12 mouse cellular contexts compared by ENCODE assay signal in the genomic region with DNA sequence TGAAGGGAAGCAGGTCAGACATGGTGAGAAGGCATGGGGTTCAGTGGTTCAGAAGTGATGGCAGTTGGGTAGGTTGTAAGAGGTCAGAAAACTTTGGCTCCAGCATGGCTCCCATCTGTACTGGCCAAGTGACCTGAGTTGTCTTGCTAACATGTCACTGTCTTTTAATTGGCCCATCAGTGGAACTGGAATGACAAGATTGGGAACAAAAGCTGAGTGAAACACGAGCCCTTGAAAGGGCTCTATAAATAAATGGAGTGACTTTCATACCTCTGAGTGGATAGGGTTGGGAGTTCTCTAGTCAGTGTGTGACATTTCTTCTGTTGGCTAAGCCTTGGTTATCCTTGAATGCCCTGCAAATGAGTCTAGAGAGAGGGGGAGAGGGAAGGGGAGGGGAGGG.
"Had no signal": no experiment of that assay in that cellular context is flagged by ENCODE, and none has a peak within 500 bp of the region (broad histone marks: within the 10 kb centered on the region; RNA-seq: fewer than 3 reads in every experiment).

No protein-coding gene starts in this region.

- DNase-seq: kidney, postnatal 25 days; lung, adult 2 months; lung, postnatal 36 days; right cerebral cortex, postnatal 14 days; thymus, postnatal 36 days had no signal

- H3K4me3 ChIP-seq: left cerebral cortex, adult 2 months; limb, embryonic 10.5 days; liver, embryonic 15.5 days; midbrain, embryonic 15.5 days; neural tube, embryonic 12.5 days had no signal

- H3K9ac ChIP-seq: liver, embryonic 15.5 days; midbrain, embryonic 15.5 days; neural tube, embryonic 12.5 days had no signal

- H3K4me1 ChIP-seq: liver, embryonic 15.5 days; midbrain, embryonic 15.5 days; neural tube, embryonic 12.5 days had no signal

- H3K4me2 ChIP-seq: liver, embryonic 11.5 days; liver, embryonic 15.5 days; midbrain, embryonic 15.5 days; neural tube, embryonic 12.5 days had no signal

- ATAC-seq: lung, postnatal 0 days; midbrain, embryonic 15.5 days had no signal

- H3K36me3 ChIP-seq: limb, embryonic 10.5 days; liver, embryonic 15.5 days; midbrain, embryonic 15.5 days; neural tube, embryonic 12.5 days had no signal

- H3K27ac ChIP-seq: left cerebral cortex, adult 2 months; limb, embryonic 10.5 days; liver, embryonic 15.5 days; midbrain, embryonic 15.5 days; neural tube, embryonic 12.5 days had no signal

- H3K27me3 ChIP-seq: liver, embryonic 15.5 days; midbrain, embryonic 15.5 days; neural tube, embryonic 12.5 days had no signal

- H3K9me3 ChIP-seq: limb, embryonic 10.5 days; liver, embryonic 15.5 days; midbrain, embryonic 15.5 days; neural tube, embryonic 12.5 days had no signal
